Mouse (Mus musculus) midbrain, postnatal 0 days (tissue): Measurements from ENCODE around the gene Sytl3. TPM values are rescaled to one million over a fixed set of nuclear protein-coding genes. Genes with fewer than 3 reads are reported as not detected.
A peak's percentile ranks its signal among the peaks of the same experiment; 100 is the strongest.
"Not testable (repeated sequence)": the region's sequence is repeated elsewhere in the genome, so short reads cannot be mapped to it uniquely, and the experiment has no call there.

Source experiments
- ATAC-seq: fragments of 200-750 bp; cut with Nextera tagmentation; 2 replicates; pipeline ENCODE4 v1.8.0; 2017; ENCODE audit warnings: moderate number of reproducible peaks, mild to moderate bottlenecking, moderate TSS enrichment, moderate library complexity; ENCODE audit not compliant: low FRiP score
- DNase-seq: peaks from one replicate; pipeline ENCODE4 v3.0.0-alpha.2; 2015; ENCODE audit warnings: low spot score
- H3K27ac ChIP-seq: fragments of 300-500 bp; sonication (generic); 2 replicates; pipeline ENCODE4 v1.5.1; 2014; ENCODE audit warnings: low read depth, mild to moderate bottlenecking, low read length, mixed read lengths
- H3K27me3 ChIP-seq: fragments of 300-500 bp; sonication (generic); 2 replicates; pipeline ENCODE4 v1.6.1; 2014; ENCODE audit warnings: low read length, control low read depth, mixed read lengths; ENCODE audit not compliant: insufficient read depth
- H3K36me3 ChIP-seq: fragments of 300-500 bp; sonication (generic); 2 replicates; pipeline ENCODE4 v1.6.1; 2014; ENCODE audit warnings: low read length, control low read depth, mixed read lengths; ENCODE audit not compliant: insufficient read depth
- H3K4me1 ChIP-seq: fragments of 300-500 bp; sonication (generic); 2 replicates; pipeline ENCODE4 v1.6.1; 2014; ENCODE audit warnings: mild to moderate bottlenecking, control low read depth, antibody characterized with exemption, low read length, mixed read lengths; ENCODE audit not compliant: insufficient read depth
- H3K4me2 ChIP-seq: fragments of 300-500 bp; sonication (generic); 2 replicates; pipeline ENCODE4 v1.6.1; 2014; ENCODE audit warnings: low read depth, mild to moderate bottlenecking, low read length, mixed read lengths; ENCODE audit not compliant: poor library complexity, severe bottlenecking
- H3K4me3 ChIP-seq: fragments of 300-500 bp; sonication (generic); 2 replicates; pipeline ENCODE4 v1.5.1; 2014; ENCODE audit warnings: low read depth, mild to moderate bottlenecking, low read length, moderate library complexity
- H3K9ac ChIP-seq: fragments of 300-500 bp; sonication (generic); replicated peaks from 2 replicates; pipeline ENCODE4 v1.6.1; 2014; ENCODE audit warnings: mild to moderate bottlenecking, low read length, moderate library complexity, mixed read lengths; ENCODE audit not compliant: poor library complexity, severe bottlenecking
- H3K9me3 ChIP-seq: fragments of 300-500 bp; sonication (generic); 2 replicates; pipeline ENCODE4 v1.6.1; 2016; ENCODE audit warnings: low read length, control low read depth
- WGBS: fragments of 180-500 bp; shearing (Covaris S2); extraction: QIAGEN DNeasy Blood & Tissue Kit; methylation state at CpG from one replicate; pipeline ENCODE4 v1.1.7; 2014; 5-methylcytosine and 5-hydroxymethylcytosine counted together
- polyA plus RNA-seq: library from polyadenylated mRNA; unstranded; fragments of >200 nt; fragmentation: Nextera tagmentation; extraction: Ambion mirVana; gene quantifications from 2 replicates; pipeline ENCODE4 v1.2.1, GENCODE M21; 2015
- total RNA-seq: library from RNA; depleted of rRNA; stranded (reverse); fragments of >200 nt; gene quantifications from 2 replicates; pipeline ENCODE4 v1.2.3, GENCODE M21; 2014; rRNA removed

The Sytl3 gene
- total RNA-seq: 0.33 TPM in 1 of 2 replicates, not detected in the other
- polyA plus RNA-seq: 0.49 and 0.65 TPM in 2 replicates

DNA sequence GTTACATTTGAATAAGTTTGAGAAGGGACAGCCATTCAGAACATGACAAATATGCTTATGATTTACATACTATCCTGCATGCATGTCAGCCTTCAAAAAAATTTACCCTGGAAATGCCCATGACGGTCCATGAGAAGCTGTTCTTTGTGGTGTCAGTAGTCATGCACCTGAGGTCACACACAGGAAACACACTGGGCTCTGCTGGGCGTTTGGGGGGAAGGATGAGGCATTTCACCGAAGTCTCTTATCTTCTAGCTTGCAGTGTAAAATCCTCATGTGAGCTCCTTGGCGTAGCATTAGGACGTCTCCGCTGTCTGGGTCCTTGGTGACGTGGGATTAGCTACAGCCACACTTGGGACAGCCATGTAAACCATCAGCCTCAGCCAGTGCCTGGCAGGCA lies at the start of gene Sytl3:
TSS of gene Sytl3 (plus strand) at position 293 of the 400 bp plus-strand sequence.
- not testable (repeated sequence) for H3K27ac ChIP-seq, H3K9me3 ChIP-seq, H3K9ac ChIP-seq, ATAC-seq, DNase-seq, H3K4me3 ChIP-seq, H3K4me2 ChIP-seq, H3K4me1 ChIP-seq, H3K36me3 ChIP-seq, H3K27me3 ChIP-seq
- 86% methylated on average over 3 of the region's 7 CpGs for WGBS

DNA sequence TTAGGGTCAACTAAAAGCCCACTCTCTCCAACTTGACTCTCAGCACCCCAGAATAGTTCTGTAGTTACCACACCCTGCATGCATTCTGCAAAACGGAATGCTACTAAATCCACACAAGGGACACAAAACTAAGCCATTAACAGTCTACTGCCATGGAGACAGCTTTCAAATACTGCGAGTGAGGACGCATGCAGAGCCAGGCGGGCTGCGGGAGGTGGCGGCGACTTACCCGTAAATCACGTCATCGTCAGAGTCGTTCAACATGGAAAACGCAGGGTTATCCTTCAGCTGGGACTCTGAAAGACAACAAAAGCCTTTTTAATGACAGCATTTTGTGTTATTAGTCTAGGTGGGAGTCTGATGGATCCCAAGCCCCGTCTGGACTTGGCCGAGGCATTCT lies 45.4 kb upstream of the Sytl3 start:
- not testable (repeated sequence) for H3K4me3 ChIP-seq, H3K27me3 ChIP-seq, H3K9ac ChIP-seq, H3K36me3 ChIP-seq, H3K27ac ChIP-seq, ATAC-seq, H3K9me3 ChIP-seq, DNase-seq, H3K4me1 ChIP-seq, H3K4me2 ChIP-seq
- 92% methylated on average over 11 of the region's 14 CpGs for WGBS

GRCm38 (mm10) chr17:6614316-6614715 lies 44.6 kb upstream of the Sytl3 start:
- not testable (repeated sequence) for H3K27me3 ChIP-seq, H3K36me3 ChIP-seq, H3K9me3 ChIP-seq, H3K4me2 ChIP-seq, H3K27ac ChIP-seq, H3K4me1 ChIP-seq, ATAC-seq, H3K4me3 ChIP-seq, H3K9ac ChIP-seq, DNase-seq
- 91% methylated on average over 4 of the region's 9 CpGs for WGBS

GRCm38 (mm10) chr17:6616731-6617130 lies 42.2 kb upstream of the Sytl3 start:
- H3K9me3 ChIP-seq, ATAC-seq, DNase-seq, H3K9ac ChIP-seq, H3K4me2 ChIP-seq, H3K4me3 ChIP-seq, H3K36me3 ChIP-seq, H3K4me1 ChIP-seq, H3K27me3 ChIP-seq, H3K27ac ChIP-seq: not testable (repeated sequence)
- 97% methylated on average over 9 of the region's 9 CpGs for WGBS

DNA sequence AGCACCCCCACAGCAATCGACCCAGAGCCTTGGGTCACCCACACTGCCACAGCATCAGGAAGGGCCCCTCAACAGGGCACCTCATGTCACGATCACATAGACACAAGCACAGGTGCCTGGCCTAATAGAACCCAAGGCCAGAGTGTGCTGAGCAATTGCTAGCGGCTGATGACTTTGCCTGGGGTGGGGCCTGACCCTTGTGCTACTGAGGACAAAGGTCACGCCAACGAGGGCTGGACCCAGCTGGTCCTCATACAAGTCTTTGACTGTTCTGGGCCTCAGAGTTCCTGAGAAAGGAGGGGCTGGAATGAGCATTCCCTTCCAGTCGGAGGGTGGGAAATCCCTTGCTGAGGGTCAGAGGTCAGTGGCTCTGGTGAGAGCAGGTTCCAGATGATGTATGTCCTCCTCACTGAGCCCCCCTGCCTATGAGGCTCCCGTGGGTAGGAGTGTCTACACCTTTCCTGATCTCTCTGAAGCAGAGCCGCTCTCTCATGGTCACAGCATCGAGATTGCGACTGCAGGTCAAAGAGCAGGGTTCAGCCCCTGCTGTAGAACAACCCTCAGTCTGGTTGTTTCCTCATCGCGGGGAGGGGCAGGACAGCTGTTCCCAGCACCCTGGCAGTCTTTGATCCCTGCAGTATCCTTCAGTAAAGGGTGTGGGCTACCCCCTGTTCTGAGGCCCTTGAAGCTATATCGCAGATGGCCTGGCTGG lies 41.0 kb upstream of the Sytl3 start:
- not testable (repeated sequence) for H3K4me2 ChIP-seq, DNase-seq, H3K27me3 ChIP-seq, H3K27ac ChIP-seq, H3K9me3 ChIP-seq, H3K36me3 ChIP-seq, H3K4me1 ChIP-seq, H3K9ac ChIP-seq, H3K4me3 ChIP-seq
- 78% methylated on average over 7 of the region's 13 CpGs for WGBS
- ATAC-seq: peak; percentile 28; the same call in 1 of the 2 replicates

DNA sequence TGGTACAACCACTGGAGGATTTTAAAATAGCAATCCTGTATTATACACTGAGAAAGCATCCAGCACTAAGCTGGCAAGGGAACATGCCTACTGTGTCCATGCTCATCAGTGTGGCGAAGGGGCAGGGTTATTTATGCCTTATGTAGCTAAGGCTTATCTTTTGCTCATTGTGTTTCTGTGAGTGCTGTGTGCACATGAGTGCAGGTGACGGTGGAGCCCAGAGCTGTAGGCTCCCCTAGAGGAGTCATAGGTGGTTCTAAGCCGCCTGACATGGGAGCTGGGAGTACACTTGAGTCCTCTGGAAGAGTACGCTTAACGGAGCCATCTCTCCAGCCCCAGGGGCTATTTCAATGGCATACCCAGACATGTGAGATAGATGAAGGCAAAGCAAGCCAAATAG lies 39.6 kb upstream of the Sytl3 start:
- H3K36me3 ChIP-seq, H3K4me3 ChIP-seq, DNase-seq, H3K27ac ChIP-seq, H3K4me1 ChIP-seq, H3K27me3 ChIP-seq, H3K9me3 ChIP-seq, ATAC-seq, H3K9ac ChIP-seq, H3K4me2 ChIP-seq: not testable (repeated sequence)
- WGBS: 84% methylated on average over 5 of the region's 5 CpGs

GRCm38 (mm10) chr17:6620035-6620434 lies 38.9 kb upstream of the Sytl3 start:
- not testable (repeated sequence) for H3K27me3 ChIP-seq, H3K9me3 ChIP-seq, H3K4me1 ChIP-seq, H3K4me2 ChIP-seq, H3K27ac ChIP-seq, ATAC-seq, H3K9ac ChIP-seq, H3K36me3 ChIP-seq, H3K4me3 ChIP-seq, DNase-seq
- 71% methylated on average over 3 of the region's 6 CpGs for WGBS

GRCm38 (mm10) chr17:6620730-6621451 lies 38.0 kb upstream of the Sytl3 start:
- H3K27ac ChIP-seq, DNase-seq, H3K4me2 ChIP-seq, H3K4me1 ChIP-seq, H3K27me3 ChIP-seq, ATAC-seq, H3K36me3 ChIP-seq, H3K9ac ChIP-seq, H3K9me3 ChIP-seq, H3K4me3 ChIP-seq: not testable (repeated sequence)
- WGBS: 88% methylated on average over 16 of the region's 20 CpGs
